Mouse (Mus musculus): Measurements from ENCODE around the gene Clps.

Clps gene

DNA sequence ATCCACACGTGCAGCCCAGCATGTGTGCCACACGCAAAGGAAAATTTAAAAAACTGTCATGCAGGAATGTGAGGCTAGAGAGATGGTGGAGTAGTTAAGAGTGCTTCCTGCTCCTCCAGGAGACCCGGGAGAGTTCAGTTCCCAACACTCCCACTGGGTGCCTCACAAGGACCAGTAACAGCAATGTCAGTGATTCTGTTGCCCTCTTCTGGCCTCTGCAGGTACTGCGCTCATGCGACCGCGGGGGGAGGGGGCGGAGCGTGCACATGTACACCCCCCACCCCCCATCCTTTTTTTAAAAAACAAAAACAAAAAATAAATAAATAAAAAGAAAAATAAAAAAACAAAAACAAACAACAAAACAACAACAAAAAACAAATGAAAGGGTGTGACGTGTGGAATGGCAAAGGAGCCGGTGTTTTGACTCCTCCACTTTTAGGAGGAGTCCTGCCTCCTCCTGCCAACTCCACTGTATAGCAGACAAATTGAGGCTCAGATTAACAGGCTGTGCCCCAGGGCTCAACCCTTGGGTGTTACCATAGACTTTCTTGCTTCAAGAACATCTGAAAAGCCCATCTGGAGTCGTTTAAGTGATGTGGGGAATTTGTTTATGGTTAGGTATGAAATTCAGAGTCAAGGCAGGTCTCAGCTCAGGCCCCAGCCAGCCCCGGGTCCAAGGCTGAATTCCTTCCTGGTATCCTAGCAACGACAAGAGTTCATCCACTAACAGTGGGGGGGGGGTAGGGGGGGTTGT lies 7.3 kb downstream of the Clps start:
- DNase-seq (ENCODE audit: low read depth, low spot score), result peak; percentile 84

DNA sequence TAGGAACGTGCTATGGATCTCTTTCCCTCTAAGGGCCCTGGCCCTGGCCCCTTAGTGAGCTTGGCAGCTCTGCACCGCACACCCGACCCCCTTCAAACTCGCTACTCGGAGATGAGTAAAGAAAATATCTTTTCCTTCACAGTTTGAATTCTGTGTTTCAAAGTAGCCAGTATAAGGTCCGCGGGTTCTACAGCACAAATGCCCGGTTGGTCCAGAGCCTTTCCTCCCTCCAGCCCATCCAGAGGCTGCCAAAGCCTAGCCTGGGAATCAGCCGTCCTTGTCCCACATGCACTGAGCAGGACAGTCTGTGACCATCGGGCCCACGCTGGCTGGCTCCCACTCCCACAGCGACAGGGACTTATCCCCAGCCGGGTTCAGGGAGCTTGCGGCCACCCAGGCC lies 11.5 kb downstream of the Clps start, which contains the start of gene Clpsl2:
TSS of gene Clpsl2 (plus strand) at position 301 of the 400 bp plus-strand sequence.
- DNase-seq (ENCODE audit: low read depth, low spot score), result no peak

DNA sequence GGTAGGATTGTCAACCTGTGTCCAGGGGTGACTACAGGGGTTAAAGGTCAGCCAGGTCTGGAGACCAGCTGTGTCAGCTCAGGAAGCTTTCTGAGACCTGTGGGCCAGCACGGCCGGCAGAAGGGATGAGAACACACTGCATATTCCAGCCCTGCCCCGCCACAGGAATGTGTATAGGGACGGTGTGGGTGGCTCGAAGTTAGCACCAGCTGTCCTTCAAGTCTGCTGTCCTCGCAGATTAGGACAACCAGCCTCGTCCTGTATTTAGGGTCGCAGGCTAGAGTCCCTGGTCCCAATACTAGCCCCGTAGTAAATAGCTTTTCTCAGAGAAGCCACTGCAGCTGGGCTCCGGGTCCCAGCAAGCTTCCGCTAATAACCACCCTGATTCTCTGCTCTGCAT lies 12.0 kb downstream of the Clps start:
- no peak for DNase-seq (ENCODE audit: low read depth, low spot score)

DNA sequence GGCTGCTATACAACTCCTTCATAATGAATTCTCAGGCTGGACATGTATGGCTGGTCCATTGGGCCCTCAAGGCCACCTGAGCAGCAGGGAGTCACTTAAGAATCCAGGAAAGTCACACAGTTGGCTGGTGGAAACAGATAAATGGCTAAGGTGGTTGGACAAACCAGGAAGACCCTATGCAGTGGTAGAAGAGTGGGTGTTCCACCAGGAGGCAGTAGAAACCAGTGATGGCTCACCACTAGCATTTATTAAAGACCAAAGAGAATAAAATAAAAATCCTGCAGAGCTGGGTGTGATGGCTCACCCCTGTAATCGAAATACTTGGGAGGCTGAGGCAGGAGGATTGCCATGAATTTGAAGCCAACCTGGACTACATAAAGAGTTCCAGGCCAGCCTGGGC lies 13.6 kb downstream of the Clps start:
- no peak for DNase-seq (ENCODE audit: low read depth, low spot score)

DNA sequence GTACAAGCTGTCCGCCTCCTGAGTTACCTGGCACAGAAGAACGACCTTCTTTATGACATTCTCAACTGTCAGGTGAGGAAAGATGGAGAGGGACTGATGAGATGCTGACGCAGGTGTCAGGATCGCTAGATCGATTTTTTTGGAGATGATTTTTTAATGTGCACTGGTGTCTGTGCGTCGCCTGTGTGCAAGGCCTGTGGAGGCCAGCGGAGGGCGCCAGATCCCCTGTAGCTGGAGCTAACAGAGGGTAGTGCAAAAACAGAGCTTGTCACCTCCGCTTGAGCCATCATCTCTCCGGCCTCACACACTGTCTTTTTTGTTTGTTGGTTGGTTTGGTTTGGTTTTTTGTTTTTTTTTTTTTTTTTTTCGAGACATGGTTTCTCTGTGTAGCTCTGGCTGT lies 22.7 kb downstream of the Clps start:
- DNase-seq (ENCODE audit: low read depth, low spot score), result no peak

DNA sequence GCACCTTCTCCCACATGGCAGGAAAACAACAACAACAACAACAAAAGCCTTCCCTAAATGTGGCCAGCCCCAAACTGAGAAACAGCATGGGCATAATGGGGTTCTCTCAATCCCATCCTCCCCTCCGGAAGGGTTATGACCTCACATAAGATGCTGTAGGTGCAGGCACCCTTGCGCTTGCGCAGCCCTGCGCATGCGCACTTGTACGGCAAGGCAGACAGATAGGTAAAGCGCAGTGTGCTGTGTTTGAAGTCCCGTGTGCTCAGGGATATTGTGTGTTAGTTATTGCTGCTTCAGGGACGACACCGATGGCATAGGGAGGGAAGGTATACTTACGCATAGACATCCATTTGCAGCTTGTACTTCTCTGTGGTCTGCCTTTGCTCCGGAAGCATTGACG lies 27.2 kb downstream of the Clps start:
- DNase-seq (ENCODE audit: low read depth, low spot score), result no peak

DNA sequence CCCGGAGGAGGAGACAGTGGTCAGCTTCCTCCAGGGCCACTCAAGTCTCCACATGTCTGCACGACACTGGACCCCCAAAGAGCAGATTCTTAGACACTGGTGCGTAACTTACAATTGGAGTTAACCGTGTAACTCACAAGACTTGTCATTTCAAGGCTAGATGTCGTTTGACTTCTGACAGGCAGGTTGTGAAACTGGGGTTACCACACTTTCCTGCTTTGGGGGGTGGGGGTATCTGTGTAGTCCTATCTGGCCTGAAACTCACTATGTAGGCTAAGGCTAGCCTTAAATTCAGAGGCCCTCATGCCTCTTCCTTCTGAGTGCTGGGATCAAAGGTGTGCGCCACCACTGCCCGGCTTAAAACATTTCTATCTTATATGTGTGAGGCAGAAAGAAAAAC lies 28.0 kb downstream of the Clps start:
- no peak for DNase-seq (ENCODE audit: low read depth, low spot score)

DNA sequence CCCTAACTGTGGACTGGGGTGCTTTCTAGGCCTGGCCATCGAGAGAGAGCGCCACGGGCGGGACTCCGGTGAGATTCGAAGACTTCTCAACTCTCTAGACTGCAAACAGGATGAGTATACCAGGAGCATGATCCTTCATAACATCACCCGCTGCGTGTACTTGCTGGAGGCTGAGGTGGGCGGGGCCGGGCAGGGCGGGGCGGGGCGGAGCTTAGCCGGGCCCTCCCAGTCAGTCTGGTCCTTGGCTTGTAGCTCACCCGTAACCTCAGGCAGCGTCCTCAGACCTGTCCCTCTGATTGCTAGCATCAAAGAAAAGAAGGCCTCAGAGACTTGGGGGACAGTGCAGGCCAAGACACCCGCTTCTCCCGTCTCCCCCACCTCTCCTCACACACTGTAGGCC lies 28.6 kb downstream of the Clps start:
- DNase-seq (ENCODE audit: low read depth, low spot score), result no peak

DNA sequence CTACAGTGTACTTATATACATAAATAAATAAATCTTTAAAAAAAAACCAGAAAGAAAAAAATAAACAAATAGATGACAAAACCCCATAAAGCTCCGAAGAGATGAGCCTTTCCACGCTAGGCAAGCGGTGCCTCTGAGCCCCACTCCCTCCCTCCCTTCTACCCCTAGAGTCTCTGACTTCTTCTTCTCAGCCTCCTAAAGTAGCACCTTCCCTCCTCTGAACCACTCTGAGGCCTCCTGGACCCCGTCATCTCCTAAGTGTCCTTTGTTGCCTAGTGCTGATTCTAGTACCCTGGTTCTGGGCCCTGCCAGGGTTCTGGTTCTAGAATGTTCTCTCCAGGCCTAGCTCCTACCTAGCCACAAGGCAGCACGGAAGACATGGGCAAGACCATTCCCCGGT lies 30.1 kb downstream of the Clps start, which contains the start of gene Armc12:
TSS of gene Armc12 (plus strand) at position 301 of the 400 bp plus-strand sequence.
- DNase-seq (ENCODE audit: low read depth, low spot score), result no peak

DNA sequence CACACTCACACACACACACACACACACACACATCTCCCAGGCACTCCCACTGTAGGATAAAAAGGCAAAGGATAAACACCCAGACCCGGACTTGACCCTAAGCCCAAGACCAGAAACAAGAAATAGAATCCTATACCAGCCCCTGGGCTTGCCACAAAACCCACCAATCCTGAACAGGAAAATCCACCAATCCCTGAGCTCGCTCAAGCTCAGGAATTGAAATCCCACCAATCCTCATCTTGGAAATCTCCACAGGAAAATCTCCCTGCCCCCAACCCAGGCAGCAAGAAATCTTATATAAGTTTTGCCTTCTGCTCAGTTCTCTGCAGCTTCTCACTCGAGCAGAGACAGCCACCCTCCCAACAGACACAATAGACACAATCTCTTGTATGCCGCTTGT lies 31.4 kb downstream of the Clps start:
- no peak for DNase-seq (ENCODE audit: low read depth, low spot score)

DNA sequence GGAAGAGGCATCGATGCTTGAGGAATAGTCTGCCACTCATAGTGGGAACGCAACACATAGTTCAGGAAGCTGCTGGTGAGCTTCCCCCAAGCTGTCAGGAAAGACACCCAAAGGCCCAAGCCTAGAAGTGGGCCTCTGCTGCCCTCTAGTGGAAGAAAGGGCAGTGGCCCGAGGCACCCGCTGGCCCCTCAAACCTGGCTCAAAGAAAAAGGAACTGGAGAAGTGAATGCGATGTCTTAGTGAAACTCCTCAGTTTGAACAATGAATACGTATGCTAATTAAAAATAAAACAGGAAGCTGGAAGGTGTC lies 32.6 kb downstream of the Clps start:
- peak; percentile 87 for DNase-seq (ENCODE audit: low read depth, low spot score)

DNA sequence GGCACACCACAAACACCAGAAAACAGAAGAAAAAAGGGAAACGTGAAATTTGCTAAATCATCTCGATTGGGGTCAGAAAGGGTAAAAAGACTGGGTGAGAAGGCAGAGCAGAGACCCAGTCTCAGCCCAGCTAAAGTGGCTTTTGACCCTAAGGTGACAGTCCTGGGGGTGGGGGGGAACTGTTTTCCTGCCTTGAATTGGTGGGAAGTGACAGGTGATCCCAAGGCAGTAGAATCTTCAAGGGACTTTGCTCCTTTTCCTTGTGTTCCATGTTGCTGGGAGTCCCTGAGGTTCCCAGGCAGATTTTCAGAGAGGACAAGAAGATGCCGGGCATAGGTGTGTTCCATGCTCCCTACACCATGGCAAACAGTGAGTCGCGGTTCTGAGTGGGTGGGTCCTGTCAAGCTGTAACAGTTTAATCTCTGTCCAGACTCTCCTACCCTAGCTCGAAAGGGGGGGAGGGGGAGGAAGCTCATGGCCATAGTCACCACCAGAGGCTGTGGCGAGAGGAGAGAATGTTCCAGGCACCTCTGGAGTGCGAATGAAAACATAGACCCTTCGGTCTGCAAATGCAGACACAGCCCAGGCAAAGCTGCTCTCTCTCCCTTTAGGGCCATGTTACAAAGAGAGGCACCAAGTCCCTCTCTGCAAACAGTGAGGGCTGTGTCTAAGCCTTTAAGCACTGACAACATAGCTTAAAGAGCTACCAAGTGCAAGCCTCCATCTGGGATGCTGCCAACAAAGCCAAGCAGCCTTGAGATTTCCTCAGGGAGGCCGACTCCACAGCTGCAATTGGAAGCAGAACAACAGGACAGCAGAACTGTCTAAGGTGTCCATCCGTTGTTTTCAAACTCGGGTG lies 33.2 kb downstream of the Clps start:
- no peak for DNase-seq (ENCODE audit: low read depth, low spot score)

DNA sequence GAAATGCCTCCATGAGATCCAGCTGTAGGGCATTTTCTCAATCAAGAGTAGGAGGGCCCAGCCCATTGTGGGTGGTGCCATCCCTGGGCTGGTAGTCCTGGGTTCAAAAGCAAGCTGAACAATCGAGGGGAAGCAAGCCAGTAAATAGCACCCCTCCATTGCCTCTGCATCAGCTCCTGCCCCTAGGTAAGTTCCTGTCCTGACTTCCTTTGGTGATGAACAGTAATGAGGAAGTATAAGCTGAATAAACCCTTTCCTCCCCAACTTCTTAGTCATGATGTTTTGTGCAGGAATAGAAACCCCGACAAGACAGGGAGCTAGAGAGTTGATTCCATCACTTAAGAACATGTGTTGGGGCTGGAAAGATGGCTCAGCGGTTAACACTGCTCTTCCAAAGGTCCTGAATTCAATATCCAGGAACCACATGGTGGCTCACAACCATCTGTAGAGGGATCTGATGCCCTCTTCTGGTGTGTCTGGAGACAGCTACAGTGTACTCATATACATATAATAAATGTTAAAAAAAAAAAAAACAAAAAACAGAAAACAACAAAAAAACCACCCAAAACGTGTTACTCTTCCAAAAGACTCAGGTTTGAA lies 35.6 kb downstream of the Clps start:
- DNase-seq (ENCODE audit: low read depth, low spot score), result no peak

DNA sequence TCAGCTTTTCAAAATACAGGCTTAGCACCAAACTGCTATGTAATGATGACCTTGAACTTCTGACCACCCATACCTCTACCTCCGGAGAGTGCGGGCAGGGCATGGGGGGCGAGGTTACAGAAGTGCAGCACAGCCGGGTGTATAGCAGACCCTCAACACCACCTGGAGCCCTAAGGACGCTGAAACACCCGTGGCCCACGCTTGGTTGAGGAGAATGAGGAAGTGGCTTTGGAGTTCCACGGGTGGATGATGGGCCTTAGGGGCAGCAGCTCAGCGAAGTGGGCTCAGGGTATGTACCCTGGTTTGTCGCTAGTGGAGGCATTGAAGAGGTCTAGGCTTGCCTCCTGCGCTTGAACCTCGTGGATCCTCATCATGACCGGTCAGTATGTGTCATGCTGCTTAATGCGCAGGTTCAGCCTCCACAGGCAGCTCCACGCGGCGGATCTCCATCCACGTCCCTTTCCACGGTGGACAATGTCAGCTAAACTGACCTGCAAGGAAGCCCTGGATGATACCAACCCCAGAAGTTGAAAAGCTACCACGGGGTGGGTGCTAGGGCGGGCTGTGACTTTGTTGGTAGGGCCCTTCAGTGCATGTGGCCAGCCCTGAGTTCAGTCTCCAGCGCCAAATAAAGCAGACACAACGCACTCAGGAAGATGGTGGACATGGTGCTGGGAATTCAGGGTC lies 36.4 kb downstream of the Clps start:
- peak; percentile 39 for DNase-seq (ENCODE audit: low read depth, low spot score)

DNA sequence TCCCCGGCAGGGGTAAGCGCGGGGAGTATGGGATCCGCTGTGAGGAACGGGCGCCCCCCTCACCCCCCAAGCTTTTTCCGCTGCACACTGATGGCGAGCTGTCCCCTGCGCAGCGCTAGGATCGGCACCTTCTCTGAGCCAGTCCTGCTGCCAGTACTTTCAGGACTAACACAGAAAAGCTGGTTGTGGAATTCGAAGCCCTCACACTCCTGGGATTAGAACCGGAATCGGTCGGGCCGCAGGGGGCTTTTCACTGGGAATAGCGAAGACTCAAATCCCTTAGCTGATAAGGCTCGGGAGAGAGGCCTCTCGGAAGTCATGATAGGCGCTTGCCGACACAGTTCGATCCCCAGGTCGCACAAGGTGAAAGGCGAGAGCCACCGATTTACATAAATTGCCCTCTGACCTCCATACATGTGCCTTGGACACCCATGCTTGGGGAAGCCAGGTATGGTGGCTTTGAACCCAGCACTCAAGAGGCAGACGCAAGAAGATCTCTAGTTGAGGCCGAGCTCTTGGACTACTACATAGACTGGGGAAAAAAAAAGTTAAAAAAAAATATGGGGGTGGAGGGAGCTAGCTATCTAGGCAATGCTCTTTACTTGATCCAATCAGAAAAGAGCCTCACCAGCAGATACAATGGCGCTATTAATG lies 37.1 kb downstream of the Clps start:
- peak; percentile 59 for DNase-seq (ENCODE audit: low read depth, low spot score)

DNA sequence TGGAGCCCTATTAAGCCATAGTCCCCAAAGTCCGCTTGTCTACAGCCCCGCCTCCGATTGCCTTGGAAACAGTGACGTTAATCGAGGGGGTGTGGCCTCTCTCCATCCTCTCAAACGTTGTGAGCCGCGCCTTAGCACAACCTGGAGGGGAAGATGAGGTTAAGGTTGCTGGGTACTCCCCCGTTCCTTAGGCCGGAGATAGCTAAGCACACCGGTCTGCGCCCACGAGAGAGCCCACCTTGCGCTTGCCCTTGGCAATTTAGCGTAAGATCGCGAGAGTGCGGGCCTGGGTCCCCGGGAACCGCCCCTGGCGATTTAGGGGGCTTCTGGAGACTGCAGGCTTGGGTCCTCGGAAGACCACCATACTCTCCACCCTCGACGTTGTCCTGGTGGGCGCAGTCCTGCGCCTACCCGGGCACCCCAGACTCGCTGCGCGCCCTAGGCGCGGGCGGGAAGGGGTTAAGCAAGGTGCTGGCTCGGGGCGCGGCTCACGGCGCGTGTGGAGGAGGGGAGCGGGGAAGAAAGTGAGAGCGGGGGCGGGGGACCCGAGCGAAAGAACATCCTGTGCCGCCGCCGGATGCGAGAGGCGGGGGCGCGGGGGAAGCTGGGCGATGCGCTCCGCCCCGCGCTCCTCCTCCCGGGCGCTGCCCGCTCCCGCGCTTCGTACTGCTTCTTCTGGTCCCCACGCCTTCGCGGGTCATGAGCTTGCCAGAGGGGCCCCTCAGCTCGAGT lies 37.8 kb downstream of the Clps start:
- peak; percentile 96 for DNase-seq (ENCODE audit: low read depth, low spot score)

DNA sequence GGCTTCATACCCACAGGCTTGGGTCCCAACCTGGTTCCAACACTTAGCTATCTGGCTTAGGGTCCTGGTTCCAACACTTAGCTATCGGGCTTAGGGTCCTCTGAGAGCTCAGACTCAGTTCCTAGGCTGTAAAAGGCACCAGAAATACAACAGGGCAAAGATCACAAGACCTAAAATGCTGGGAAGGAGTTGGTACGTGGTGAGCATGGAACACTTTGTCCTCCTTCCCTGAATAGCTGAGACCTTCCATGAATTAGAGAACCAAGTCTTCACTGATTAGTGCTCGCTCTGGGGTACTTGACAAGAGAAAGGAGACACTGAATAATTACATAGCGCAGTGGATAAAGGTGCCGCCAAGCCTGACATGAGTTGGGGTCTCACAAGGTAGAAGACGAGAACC lies 38.6 kb downstream of the Clps start:
- DNase-seq (ENCODE audit: low read depth, low spot score), result no peak

DNA sequence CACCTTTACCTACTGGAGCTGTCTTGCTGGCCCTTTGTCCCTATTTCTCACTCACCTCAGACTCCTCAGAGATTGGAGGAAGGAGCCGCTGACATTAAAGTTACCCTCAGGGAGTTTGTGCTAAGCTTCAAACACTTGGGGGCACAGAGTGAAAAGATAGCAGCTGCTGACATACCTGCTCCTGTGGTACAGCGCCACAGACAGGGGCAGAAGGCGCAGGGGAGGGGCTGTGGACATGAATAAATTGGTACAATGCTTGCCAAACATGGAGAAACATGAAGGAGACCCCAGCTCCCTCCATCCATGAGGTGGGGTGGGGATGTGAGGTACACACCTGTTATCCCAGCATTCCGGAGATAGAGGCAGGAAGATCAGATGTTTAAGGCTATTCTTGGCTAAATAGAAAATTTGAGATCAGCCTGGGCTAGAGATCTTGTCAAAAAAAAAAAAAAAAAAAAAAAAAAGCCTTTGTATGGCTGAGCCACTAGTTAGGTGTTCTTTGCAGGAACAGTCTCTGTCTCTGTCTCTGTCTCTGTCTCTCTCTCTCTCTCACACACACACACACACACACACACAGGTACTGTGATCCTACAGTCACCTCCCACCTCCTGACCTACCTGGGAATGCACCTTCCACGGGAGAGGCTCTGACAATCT lies 39.4 kb downstream of the Clps start:
- no peak for DNase-seq (ENCODE audit: low read depth, low spot score)

DNA sequence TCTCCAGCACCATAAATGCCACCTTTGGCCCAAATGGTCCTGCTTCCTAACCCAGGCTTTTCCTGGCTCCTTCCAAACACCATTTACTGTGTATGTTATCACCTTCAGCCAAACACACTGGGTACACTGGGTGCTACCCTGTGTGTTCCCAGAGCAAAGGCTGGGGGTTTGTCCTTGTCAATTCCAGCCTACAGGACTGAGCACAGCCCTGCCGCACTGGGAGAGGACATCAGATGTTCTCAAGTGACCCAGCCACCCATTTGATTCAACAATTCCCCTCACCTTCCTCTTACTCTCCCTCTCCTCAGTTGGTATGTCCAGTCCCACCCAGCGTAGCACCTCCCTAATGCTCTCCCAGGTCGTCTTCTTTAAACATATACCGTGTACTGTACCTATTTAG lies 40.0 kb downstream of the Clps start:
- no peak for DNase-seq (ENCODE audit: low read depth, low spot score)

DNA sequence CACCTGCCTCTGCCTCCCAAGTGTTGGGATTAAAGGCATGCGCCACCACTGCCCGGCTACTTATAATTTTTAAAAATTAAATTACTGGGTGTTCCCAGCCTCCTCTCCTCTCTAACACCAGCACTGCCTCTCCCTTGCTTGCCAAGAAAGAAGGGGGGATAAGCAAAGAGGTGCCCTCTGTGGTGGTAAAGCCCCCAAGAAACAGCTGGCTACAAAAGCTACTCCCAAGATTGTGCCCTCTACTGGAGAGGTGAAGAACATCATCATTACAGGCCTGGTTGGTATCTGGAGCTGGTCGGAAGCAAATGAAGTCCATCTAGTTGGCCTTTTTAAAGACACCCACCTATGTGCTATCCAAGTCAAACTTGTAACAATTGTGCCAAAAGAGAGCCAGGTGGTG lies 40.7 kb downstream of the Clps start:
- peak; percentile 63 for DNase-seq (ENCODE audit: low read depth, low spot score)

All from CD4-positive, CD25-positive, alpha-beta regulatory T cell, adult 2 months (primary cell).